Mouse (Mus musculus) cerebellum, postnatal 36 days (tissue): ENCODE results near the gene Pa2g4.
"Not testable (repeated sequence)": the region's sequence is repeated elsewhere in the genome, so short reads cannot be mapped to it uniquely, and the experiment has no call there.

Source experiments
- DNase-seq, 2 experiments: peaks; one replicate each; pipeline ENCODE4 v3.0.0; 2021 to 2022; ENCODE audit warnings: mixed read lengths in 2 of 2

The Pa2g4 gene

GRCm38 (mm10) chr10:128565788-128566531, at the start of gene Pa2g4:
Gene Pa2g4 (minus strand): TSS chr10:128565987.
- peak; percentile 96 to 98 for DNase-seq

- DNase-seq, result no peak
Measured at GRCm38 (mm10) chr10:128614934-128615333, 49.1 kb upstream of the Pa2g4 start.

GRCm38 (mm10) chr10:128613820-128614219, 48.0 kb upstream of the Pa2g4 start:
- DNase-seq, result not testable (repeated sequence)

- DNase-seq, result no peak
Measured at GRCm38 (mm10) chr10:128613154-128613440, 47.3 kb upstream of the Pa2g4 start.

GRCm38 (mm10) chr10:128612433-128613153, 46.8 kb upstream of the Pa2g4 start:
- DNase-seq, result peak; percentile 81 to 82

- DNase-seq, result no peak
Measured at GRCm38 (mm10) chr10:128606483-128606882, 40.7 kb upstream of the Pa2g4 start.

- no peak for DNase-seq
Measured at GRCm38 (mm10) chr10:128602470-128603128, 36.8 kb upstream of the Pa2g4 start.

GRCm38 (mm10) chr10:128601499-128601898, 35.7 kb upstream of the Pa2g4 start:
- no peak for DNase-seq

- no peak for DNase-seq
Measured at GRCm38 (mm10) chr10:128598476-128598875, 32.7 kb upstream of the Pa2g4 start.

GRCm38 (mm10) chr10:128592797-128593196, 27.0 kb upstream of the Pa2g4 start:
- no peak for DNase-seq

GRCm38 (mm10) chr10:128591436-128591835, 25.6 kb upstream of the Pa2g4 start:
- no peak for DNase-seq

- DNase-seq, result peak; percentile 69 to 72
Measured at GRCm38 (mm10) chr10:128590193-128590690, 24.5 kb upstream of the Pa2g4 start.

GRCm38 (mm10) chr10:128589464-128590192, 23.8 kb upstream of the Pa2g4 start, which contains the start of gene Erbb3:
Gene Erbb3 (minus strand): TSS chr10:128589652.
- DNase-seq, result peak; percentile 28 to 34

- no peak for DNase-seq
Measured at GRCm38 (mm10) chr10:128588775-128589463, 23.1 kb upstream of the Pa2g4 start.

- no peak for DNase-seq
Measured at GRCm38 (mm10) chr10:128588136-128588535, 22.3 kb upstream of the Pa2g4 start.

- DNase-seq, result no peak
Measured at GRCm38 (mm10) chr10:128587697-128588096, 21.9 kb upstream of the Pa2g4 start.

GRCm38 (mm10) chr10:128587120-128587519, 21.3 kb upstream of the Pa2g4 start:
- no peak for DNase-seq

- no peak for DNase-seq
Measured at GRCm38 (mm10) chr10:128586546-128586945, 20.8 kb upstream of the Pa2g4 start.

GRCm38 (mm10) chr10:128584386-128584785, 18.6 kb upstream of the Pa2g4 start:
- DNase-seq, result no peak

GRCm38 (mm10) chr10:128583644-128584043, 17.9 kb upstream of the Pa2g4 start:
- DNase-seq, result peak; percentile 28 to 48

- no peak for DNase-seq
Measured at GRCm38 (mm10) chr10:128579731-128580130, 13.9 kb upstream of the Pa2g4 start.

- DNase-seq, result no peak
Measured at GRCm38 (mm10) chr10:128579298-128579697, 13.5 kb upstream of the Pa2g4 start.
